Mouse (Mus musculus): ENCODE measurements at regions not wholly inside any gene's neighbourhood (a gene's known extent, or its start where the extent isn't known, plus 50 kb on each side); places are given as distances from the start of the nearest gene placed in this dataset.

- TF ChIP-seq CTCF (IDR thresholded peaks at IDR 0.05; ENCODE audit: low read depth, low read length) (no peak), POLR2AphosphoS5 (IDR thresholded peaks at IDR 0.05; ENCODE audit: insufficient replicate concordance, low read depth, low read length) (no peak), TAL1 (conservative IDR thresholded peaks at IDR 0.05; ENCODE audit: low read depth, low read length) (no peak), GATA1 (IDR thresholded peaks at IDR 0.05; ENCODE audit: borderline replicate concordance, low read length) (no peak), GATA2 (IDR thresholded peaks at IDR 0.05; ENCODE audit: borderline replicate concordance, low read depth, low read length) (no peak)
These were observed 67.4 kb upstream of the Ccnd2 start for GRCm38 (mm10) chr6:127219446-127219802.
